Mouse (Mus musculus) ES-E14 (cell line): Measurements from ENCODE around the gene Cuedc1.

ENCODE experiments used
- CHD2 ChIP-seq: IDR thresholded peaks from 2 replicates; pipeline ENCODE4 v1.6.1; 2014; ENCODE audit warnings: mild to moderate bottlenecking, low read depth, low read length, inconsistent platforms
- HCFC1 ChIP-seq: IDR thresholded peaks from 2 replicates; pipeline ENCODE4 v1.6.1; 2012; ENCODE audit warnings: low read length, inconsistent platforms, borderline replicate concordance; ENCODE audit not compliant: insufficient read depth
- ZC3H11A ChIP-seq: IDR thresholded peaks from 2 replicates; pipeline ENCODE4 v1.6.1; 2012; ENCODE audit warnings: low read depth, mild to moderate bottlenecking, inconsistent platforms, low read length, borderline replicate concordance
- ZNF384 ChIP-seq: IDR thresholded peaks from 2 replicates; pipeline ENCODE4 v1.6.1; 2012; ENCODE audit warnings: low read depth, low read length, inconsistent platforms

GRCm38 (mm10) chr11:88118091-88118440 is 20.2 kb downstream of the Cuedc1 start:
- TF ChIP-seq ZC3H11A: no peak
- TF ChIP-seq CHD2: no peak
- no peak for TF ChIP-seq ZNF384
- no peak for TF ChIP-seq HCFC1
